Mouse (Mus musculus) neural tube, embryonic 15.5 days (tissue): Measurements from ENCODE around the gene Lce1l. TPM values are rescaled to one million over a fixed set of nuclear protein-coding genes. Genes with fewer than 3 reads are reported as not detected.
"Not testable (repeated sequence)": the region's sequence is repeated elsewhere in the genome, so short reads cannot be mapped to it uniquely, and the experiment has no call there.

Experiments used
- ATAC-seq: fragments of 200-750 bp; cut with Nextera tagmentation; 2 replicates; pipeline ENCODE4 v1.8.0; 2017; ENCODE audit warnings: mild to moderate bottlenecking, moderate TSS enrichment, moderate library complexity; ENCODE audit not compliant: low FRiP score
- H3K27ac ChIP-seq: fragments of 300-500 bp; sonication (generic); replicated peaks from 2 replicates; pipeline ENCODE4 v1.5.1; 2015; ENCODE audit warnings: mild to moderate bottlenecking, inconsistent platforms
- H3K27me3 ChIP-seq: fragments of 300-500 bp; sonication (generic); replicated peaks from 2 replicates; pipeline ENCODE4 v1.6.1; 2015; ENCODE audit warnings: inconsistent platforms
- H3K36me3 ChIP-seq: fragments of 300-500 bp; sonication (generic); 2 replicates; pipeline ENCODE4 v1.6.1; 2015; ENCODE audit warnings: inconsistent platforms
- H3K4me1 ChIP-seq: fragments of 300-500 bp; sonication (generic); 2 replicates; pipeline ENCODE4 v1.6.1; 2015; ENCODE audit warnings: inconsistent platforms
- H3K4me2 ChIP-seq: fragments of 300-500 bp; sonication (generic); 2 replicates; pipeline ENCODE4 v1.6.1; 2015; ENCODE audit warnings: inconsistent platforms, mild to moderate bottlenecking, moderate library complexity
- H3K4me3 ChIP-seq: fragments of 300-500 bp; sonication (generic); replicated peaks from 2 replicates; pipeline ENCODE4 v1.5.1; 2015; ENCODE audit warnings: mild to moderate bottlenecking, inconsistent platforms
- H3K9ac ChIP-seq: fragments of 300-500 bp; sonication (generic); replicated peaks from 2 replicates; pipeline ENCODE4 v1.6.1; 2015; ENCODE audit warnings: mild to moderate bottlenecking, inconsistent platforms
- H3K9me3 ChIP-seq: fragments of 300-500 bp; sonication (generic); replicated peaks from 2 replicates; pipeline ENCODE4 v1.6.1; 2016; ENCODE audit warnings: inconsistent platforms
- WGBS: fragments of 180-500 bp; shearing (Covaris S2); methylation state at CpG from one replicate; pipeline ENCODE4 v1.1.7; 2015; ENCODE audit warnings: mixed read lengths; 5-methylcytosine and 5-hydroxymethylcytosine counted together
- polyA plus RNA-seq: library from polyadenylated mRNA; unstranded; fragments of >200 nt; fragmentation: Nextera tagmentation; extraction: Ambion mirVana; gene quantifications from 2 replicates; pipeline ENCODE4 v1.2.1, GENCODE M21; 2015

Gene Lce1l
- not detected in 2 replicates for polyA plus RNA-seq

DNA sequence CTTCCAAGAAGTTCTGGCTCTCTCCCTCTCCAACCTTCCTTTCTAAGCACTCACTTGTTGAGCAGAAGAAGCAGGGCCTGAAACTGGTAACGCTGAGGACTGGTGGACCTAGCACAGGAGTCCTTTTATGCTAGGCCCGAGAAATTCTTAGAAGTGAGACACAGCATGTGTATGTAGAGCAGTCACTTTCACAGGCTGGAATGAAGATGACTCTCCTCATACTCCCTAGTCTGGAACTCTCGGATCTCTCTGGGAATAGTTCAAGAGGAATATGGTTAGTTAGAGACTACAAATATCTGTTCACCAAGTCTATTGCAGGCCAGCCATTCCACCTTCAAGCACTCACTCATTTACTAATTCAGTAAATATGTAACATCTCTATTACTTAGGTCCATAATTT, at the start of gene Lce1l:
Lce1l (minus strand) TSS at position 101 of the 400 bp plus-strand sequence.
- Histone ChIP-seq H3K4me2 (no peak within 1 kb of the TSS), H3K4me3 (no peak within 1 kb of the TSS), H3K27me3 (no peaks in the 10 kb centered on the region), H3K9ac (no peak within 1 kb of the TSS), H3K36me3 (no peaks in the 10 kb centered on the region), H3K9me3 (no peaks in the 10 kb centered on the region), H3K4me1 (no peaks in the 10 kb centered on the region), H3K27ac (no peak within 1 kb of the TSS)
- 79% methylated on average over 3 of the region's 3 CpGs for WGBS
- ATAC-seq, result no peak

- Histone ChIP-seq H3K4me3 (no peak overlapping the region), H3K36me3 (no peaks in the 10 kb centered on the region), H3K9me3 (no peaks in the 10 kb centered on the region), H3K4me2 (no peak overlapping the region), H3K27ac (no peak overlapping the region), H3K27me3 (no peaks in the 10 kb centered on the region), H3K9ac (no peak overlapping the region), H3K4me1 (no peaks in the 10 kb centered on the region)
- no peak for ATAC-seq
- 62% methylated on average over 1 of the region's 1 CpGs for WGBS
These were observed 43.4 kb upstream of the Lce1l start for GRCm38 (mm10) chr3:92894489-92894888.

DNA sequence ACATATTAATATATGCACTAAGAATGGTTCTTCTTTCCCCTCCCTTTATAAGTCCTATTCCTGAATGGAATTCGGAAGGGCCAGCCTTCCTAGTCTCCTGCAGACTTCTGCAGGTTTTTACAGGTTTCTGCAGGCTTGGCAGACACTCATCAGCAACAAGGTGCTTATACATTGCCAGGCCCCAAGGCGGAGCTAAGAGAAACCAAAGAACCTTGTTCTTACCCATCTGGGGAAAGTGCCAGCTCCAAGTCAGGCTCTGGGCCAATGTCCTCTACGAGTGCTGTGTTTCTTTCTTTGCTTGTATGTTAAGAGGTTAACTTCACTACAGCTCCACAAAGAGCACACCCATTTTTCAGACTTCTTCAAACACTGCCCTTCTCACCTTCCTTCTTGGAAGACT, 43.0 kb upstream of the Lce1l start:
- no peak for ATAC-seq

GRCm38 (mm10) chr3:92874180-92874579, 23.1 kb upstream of the Lce1l start:
- Histone ChIP-seq H3K9me3 (no peaks in the 10 kb centered on the region), H3K9ac (no peak overlapping the region), H3K27me3 (no peaks in the 10 kb centered on the region), H3K4me1 (no peaks in the 10 kb centered on the region), H3K36me3 (no peaks in the 10 kb centered on the region), H3K4me2 (no peak overlapping the region), H3K4me3 (no peak overlapping the region), H3K27ac (no peak overlapping the region)
- WGBS, result 89% methylated on average over 3 of the region's 3 CpGs
- ATAC-seq, result no peak

More for the DNA sequence above, 43.0 kb upstream of the Lce1l start:
- no peaks in the 10 kb centered on the region for H3K27me3 ChIP-seq
- no peaks in the 10 kb centered on the region for H3K36me3 ChIP-seq
- 76% methylated on average over 3 of the region's 3 CpGs for WGBS
- H3K4me1 ChIP-seq, result no peaks in the 10 kb centered on the region
- no peak overlapping the region for H3K4me3 ChIP-seq
- H3K9ac ChIP-seq, result no peak overlapping the region
- H3K9me3 ChIP-seq, result no peaks in the 10 kb centered on the region
- H3K27ac ChIP-seq, result no peak overlapping the region
- no peak overlapping the region for H3K4me2 ChIP-seq

DNA sequence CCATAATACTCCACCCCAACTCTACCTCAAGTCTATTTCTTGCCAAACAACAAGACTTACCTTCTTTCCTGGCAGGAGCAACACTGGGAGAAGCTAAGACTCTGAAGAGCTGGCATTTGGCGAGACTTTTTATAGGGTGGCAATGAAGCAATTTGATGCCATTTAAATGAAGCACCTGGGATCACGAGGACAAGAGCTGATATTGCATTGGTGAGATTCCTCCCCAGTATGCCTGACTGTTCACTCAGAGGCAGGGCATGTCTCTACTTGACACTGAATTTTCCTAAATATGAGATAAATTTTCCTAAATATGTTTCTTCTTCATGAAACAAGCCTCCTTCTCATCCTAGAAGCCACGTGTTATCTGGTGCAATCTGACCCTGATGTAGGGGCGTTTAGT, 19.0 kb upstream of the Lce1l start, which contains the start of gene 2310050C09Rik:
2310050C09Rik (minus strand) TSS at position 101 of the 400 bp plus-strand sequence.
- no peak within 1 kb of the TSS for H3K4me2 ChIP-seq
- H3K27me3 ChIP-seq, result no peaks in the 10 kb centered on the region
- H3K9ac ChIP-seq, result no peak within 1 kb of the TSS
- H3K4me3 ChIP-seq, result no peak within 1 kb of the TSS
- H3K9me3 ChIP-seq, result no peaks in the 10 kb centered on the region
- H3K27ac ChIP-seq, result no peak within 1 kb of the TSS
- 78% methylated on average over 4 of the region's 4 CpGs for WGBS
- ATAC-seq, result no peak
- no peaks in the 10 kb centered on the region for H3K36me3 ChIP-seq
- H3K4me1 ChIP-seq, result no peaks in the 10 kb centered on the region

DNA sequence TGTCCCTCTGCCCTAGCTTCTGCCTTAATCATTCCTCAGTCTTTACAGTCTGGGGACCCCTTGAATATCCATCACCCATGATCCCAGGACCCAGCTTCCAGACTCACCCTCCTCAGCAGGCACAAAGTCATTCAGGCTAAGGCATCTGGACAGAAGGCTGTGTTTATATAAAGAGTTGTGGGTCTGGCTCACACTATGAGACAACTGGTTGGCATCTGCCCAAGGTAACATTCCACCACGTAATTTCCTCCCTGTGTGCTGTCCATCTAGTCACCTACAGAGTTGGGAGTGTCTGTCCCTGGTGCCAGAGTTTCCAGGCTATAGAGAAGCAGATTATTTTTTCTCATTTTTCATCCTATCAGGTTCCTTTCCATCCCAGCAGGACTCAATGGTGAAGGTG, 24.0 kb downstream of the Lce1l start, which contains the start of gene Kprp:
Kprp (minus strand) TSS at position 140 of the 400 bp plus-strand sequence.
- no peaks in the 10 kb centered on the region for H3K4me1 ChIP-seq
- no peaks in the 10 kb centered on the region for H3K9me3 ChIP-seq
- ATAC-seq, result no peak
- 61% methylated on average over 1 of the region's 1 CpGs for WGBS
- H3K9ac ChIP-seq, result no peak within 1 kb of the TSS
- H3K27me3 ChIP-seq, result no peaks in the 10 kb centered on the region
- no peak within 1 kb of the TSS for H3K4me3 ChIP-seq
- no peak within 1 kb of the TSS for H3K27ac ChIP-seq
- no peak within 1 kb of the TSS for H3K4me2 ChIP-seq
- no peaks in the 10 kb centered on the region for H3K36me3 ChIP-seq

- Histone ChIP-seq H3K4me2 (no peak overlapping the region), H3K36me3 (no peaks in the 10 kb centered on the region), H3K27ac (no peak overlapping the region), H3K4me1 (no peaks in the 10 kb centered on the region), H3K9ac (no peak overlapping the region), H3K4me3 (no peak overlapping the region), H3K9me3 (no peaks in the 10 kb centered on the region), H3K27me3 (no peaks in the 10 kb centered on the region)
- no peak for ATAC-seq
- WGBS, result 34% methylated on average over 1 of the region's 1 CpGs
These were observed 25.3 kb downstream of the Lce1l start for GRCm38 (mm10) chr3:92825808-92826207.

- H3K4me1 ChIP-seq, result not testable (repeated sequence)
- WGBS, result 93% methylated on average over 2 of the region's 2 CpGs
These were observed 35.0 kb downstream of the Lce1l start for GRCm38 (mm10) chr3:92816036-92816435.

GRCm38 (mm10) chr3:92815581-92815980, 35.5 kb downstream of the Lce1l start:
- no peaks in the 10 kb centered on the region for H3K27me3 ChIP-seq
- H3K4me1 ChIP-seq, result no peaks in the 10 kb centered on the region
- H3K36me3 ChIP-seq, result no peaks in the 10 kb centered on the region
- WGBS, result 92% methylated on average over 3 of the region's 3 CpGs
- no peak for ATAC-seq
- no peaks in the 10 kb centered on the region for H3K9me3 ChIP-seq
- no peak overlapping the region for H3K4me2 ChIP-seq
- H3K9ac ChIP-seq, result no peak overlapping the region
- no peak overlapping the region for H3K27ac ChIP-seq
- H3K4me3 ChIP-seq, result no peak overlapping the region

More at GRCm38 (mm10) chr3:92816036-92816435, 35.0 kb downstream of the Lce1l start:
- H3K9me3 ChIP-seq, H3K4me2 ChIP-seq, H3K9ac ChIP-seq, H3K36me3 ChIP-seq, H3K27me3 ChIP-seq, ATAC-seq, H3K27ac ChIP-seq, H3K4me3 ChIP-seq: not testable (repeated sequence)

GRCm38 (mm10) chr3:92807791-92808190, 43.3 kb downstream of the Lce1l start, which contains the start of gene Lce1k:
TSS of gene Lce1k (minus strand) at chr3:92807891.
- no peaks in the 10 kb centered on the region for H3K4me1 ChIP-seq
- no peak within 1 kb of the TSS for H3K4me3 ChIP-seq
- no peaks in the 10 kb centered on the region for H3K27me3 ChIP-seq
- H3K9me3 ChIP-seq, result no peaks in the 10 kb centered on the region
- no peak within 1 kb of the TSS for H3K9ac ChIP-seq
- H3K4me2 ChIP-seq, result no peak within 1 kb of the TSS
- H3K36me3 ChIP-seq, result no peaks in the 10 kb centered on the region
- no peak within 1 kb of the TSS for H3K27ac ChIP-seq
- ATAC-seq, result no peak
